Mouse (Mus musculus) hindbrain, embryonic 12.5 days (tissue): ENCODE data around the gene Abca4. TPM values are rescaled to one million over a fixed set of nuclear protein-coding genes. Genes with fewer than 3 reads are reported as not detected.

Source experiments
- ATAC-seq: fragments of 200-750 bp; cut with Nextera tagmentation; 2 replicates; pipeline ENCODE4 v1.8.0; 2017; ENCODE audit warnings: moderate TSS enrichment; ENCODE audit not compliant: low FRiP score
- H3K27ac ChIP-seq: fragments of 300-500 bp; sonication (generic); 2 replicates; pipeline ENCODE4 v1.5.1; 2016; ENCODE audit warnings: mild to moderate bottlenecking
- H3K27me3 ChIP-seq: fragments of 300-500 bp; sonication (generic); 2 replicates; pipeline ENCODE4 v1.6.1; 2016; ENCODE audit warnings: mild to moderate bottlenecking
- H3K36me3 ChIP-seq: fragments of 300-500 bp; sonication (generic); 2 replicates; pipeline ENCODE4 v1.6.1; 2016; ENCODE audit warnings: mild to moderate bottlenecking
- H3K4me1 ChIP-seq: fragments of 300-500 bp; sonication (generic); 2 replicates; pipeline ENCODE4 v1.6.1; 2016
- H3K4me2 ChIP-seq: fragments of 300-500 bp; sonication (generic); replicated peaks from 2 replicates; pipeline ENCODE4 v1.6.1; 2016; ENCODE audit warnings: mild to moderate bottlenecking
- H3K4me3 ChIP-seq: fragments of 300-500 bp; sonication (generic); 2 replicates; pipeline ENCODE4 v1.5.1; 2016; ENCODE audit warnings: mild to moderate bottlenecking
- H3K9ac ChIP-seq: fragments of 300-500 bp; sonication (generic); 2 replicates; pipeline ENCODE4 v1.6.1; 2016; ENCODE audit warnings: mild to moderate bottlenecking, moderate library complexity
- H3K9me3 ChIP-seq: fragments of 300-500 bp; sonication (generic); replicated peaks from 2 replicates; pipeline ENCODE4 v1.6.1; 2016; ENCODE audit warnings: mild to moderate bottlenecking
- WGBS: fragments of 180-500 bp; shearing (Covaris S2); methylation state at CpG from one replicate; pipeline ENCODE4 v1.1.7; 2016; 5-methylcytosine and 5-hydroxymethylcytosine counted together
- polyA plus RNA-seq: library from polyadenylated mRNA; unstranded; fragments of >200 nt; fragmentation: Nextera tagmentation; extraction: Ambion mirVana; gene quantifications from 2 replicates; pipeline ENCODE4 v1.2.1, GENCODE M21; 2016

Abca4 gene
- polyA plus RNA-seq, 1 experiment from 2014 or later, result 2.6 TPM

GRCm38 (mm10) chr3:122090338-122090737, 46.1 kb downstream of the Abca4 start:
- Histone ChIP-seq H3K27ac (no peak overlapping the region), H3K9ac (no peak overlapping the region), H3K27me3 (peaks cover 24% of the 10 kb centered on the region; the same call in 1 of the 2 replicates), H3K4me2 (no peak overlapping the region), H3K36me3 (no peaks in the 10 kb centered on the region), H3K4me1 (peaks cover 6% of the 10 kb centered on the region; the same call in 1 of the 2 replicates), H3K9me3 (no peaks in the 10 kb centered on the region), H3K4me3 (no peak overlapping the region)
- no peak for ATAC-seq
- WGBS, result 81% methylated on average over 6 of the region's 6 CpGs

GRCm38 (mm10) chr3:122099713-122100112, 55.5 kb downstream of the Abca4 start:
- Histone ChIP-seq H3K9me3 (no peaks in the 10 kb centered on the region), H3K27ac (no peak overlapping the region), H3K36me3 (no peaks in the 10 kb centered on the region), H3K4me2 (no peak overlapping the region), H3K9ac (no peak overlapping the region), H3K4me3 (no peak overlapping the region), H3K27me3 (no peaks in the 10 kb centered on the region), H3K4me1 (peaks cover 5% of the 10 kb centered on the region; the same call in 1 of the 2 replicates)
- WGBS, result 73% methylated on average over 5 of the region's 5 CpGs
- ATAC-seq, result no peak

- Histone ChIP-seq H3K27me3 (no peaks in the 10 kb centered on the region), H3K4me2 (no peak overlapping the region), H3K9me3 (no peaks in the 10 kb centered on the region), H3K36me3 (no peaks in the 10 kb centered on the region), H3K9ac (no peak overlapping the region), H3K4me3 (no peak overlapping the region), H3K4me1 (peaks cover 5% of the 10 kb centered on the region; the same call in 1 of the 2 replicates), H3K27ac (no peak overlapping the region)
- ATAC-seq, result no peak
- WGBS, result 58% methylated on average over 7 of the region's 7 CpGs
Measured at GRCm38 (mm10) chr3:122102091-122102490, 57.8 kb downstream of the Abca4 start.

- ATAC-seq, result peak; percentile 46
- 31% methylated on average over 20 of the region's 20 CpGs for WGBS
- H3K4me2 ChIP-seq, result peak overlapping the region; percentile 21
- H3K27me3 ChIP-seq, result no peaks in the 10 kb centered on the region
- H3K4me3 ChIP-seq, result no peak overlapping the region
- no peak overlapping the region for H3K27ac ChIP-seq
- H3K4me1 ChIP-seq, result peaks cover 5% of the 10 kb centered on the region; the same call in 1 of the 2 replicates
- H3K36me3 ChIP-seq, result no peaks in the 10 kb centered on the region
- H3K9me3 ChIP-seq, result no peaks in the 10 kb centered on the region
- H3K9ac ChIP-seq, result no peak overlapping the region
Measured at GRCm38 (mm10) chr3:122103864-122104808, 59.9 kb downstream of the Abca4 start.

- H3K9me3 ChIP-seq, result no peaks in the 10 kb centered on the region
- no peak overlapping the region for H3K4me2 ChIP-seq
- H3K9ac ChIP-seq, result no peak overlapping the region
- no peaks in the 10 kb centered on the region for H3K27me3 ChIP-seq
- WGBS, result 79% methylated on average over 8 of the region's 8 CpGs
- ATAC-seq, result no peak
- H3K4me3 ChIP-seq, result no peak overlapping the region
- no peak overlapping the region for H3K27ac ChIP-seq
- H3K36me3 ChIP-seq, result no peaks in the 10 kb centered on the region
- peaks cover 5% of the 10 kb centered on the region; the same call in 1 of the 2 replicates for H3K4me1 ChIP-seq
Measured at GRCm38 (mm10) chr3:122106920-122107319, 62.7 kb downstream of the Abca4 start.

- no peak overlapping the region for H3K9ac ChIP-seq
- H3K4me1 ChIP-seq, result peaks cover 5% of the 10 kb centered on the region; the same call in 1 of the 2 replicates
- no peaks in the 10 kb centered on the region for H3K27me3 ChIP-seq
- no peak overlapping the region for H3K27ac ChIP-seq
- no peak for ATAC-seq
- H3K4me2 ChIP-seq, result no peak overlapping the region
- H3K36me3 ChIP-seq, result no peaks in the 10 kb centered on the region
- 86% methylated on average over 14 of the region's 14 CpGs for WGBS
- no peak overlapping the region for H3K4me3 ChIP-seq
- H3K9me3 ChIP-seq, result no peaks in the 10 kb centered on the region
Measured at GRCm38 (mm10) chr3:122107643-122108194, 63.5 kb downstream of the Abca4 start.

- Histone ChIP-seq H3K4me1 (no peaks in the 10 kb centered on the region), H3K4me3 (no peak overlapping the region), H3K9me3 (no peaks in the 10 kb centered on the region), H3K27ac (no peak overlapping the region), H3K36me3 (no peaks in the 10 kb centered on the region), H3K9ac (no peak overlapping the region), H3K27me3 (no peaks in the 10 kb centered on the region), H3K4me2 (no peak overlapping the region)
- no peak for ATAC-seq
- WGBS, result 76% methylated on average over 4 of the region's 4 CpGs
Measured at GRCm38 (mm10) chr3:122109461-122109860, 65.2 kb downstream of the Abca4 start.

GRCm38 (mm10) chr3:122111141-122111981, 67.1 kb downstream of the Abca4 start:
- 48% methylated on average over 9 of the region's 9 CpGs for WGBS
- Histone ChIP-seq H3K27ac (no peak overlapping the region), H3K9ac (no peak overlapping the region), H3K4me1 (no peaks in the 10 kb centered on the region), H3K4me2 (no peak overlapping the region), H3K36me3 (no peaks in the 10 kb centered on the region), H3K27me3 (no peaks in the 10 kb centered on the region), H3K9me3 (no peaks in the 10 kb centered on the region), H3K4me3 (no peak overlapping the region)
- ATAC-seq, result no peak

GRCm38 (mm10) chr3:122118651-122119214, 74.5 kb downstream of the Abca4 start:
- H3K4me3 ChIP-seq, result no peak overlapping the region
- H3K36me3 ChIP-seq, result no peaks in the 10 kb centered on the region
- no peaks in the 10 kb centered on the region for H3K27me3 ChIP-seq
- WGBS, result 63% methylated on average over 9 of the region's 9 CpGs
- no peak overlapping the region for H3K27ac ChIP-seq
- no peaks in the 10 kb centered on the region for H3K9me3 ChIP-seq
- H3K4me2 ChIP-seq, result no peak overlapping the region
- peaks cover 10% of the 10 kb centered on the region for H3K4me1 ChIP-seq
- no peak overlapping the region for H3K9ac ChIP-seq
- ATAC-seq, result no peak

- Histone ChIP-seq H3K9ac (no peak overlapping the region), H3K4me2 (no peak overlapping the region), H3K36me3 (no peaks in the 10 kb centered on the region), H3K4me1 (peaks cover 10% of the 10 kb centered on the region), H3K27me3 (no peaks in the 10 kb centered on the region), H3K27ac (no peak overlapping the region), H3K4me3 (no peak overlapping the region), H3K9me3 (no peaks in the 10 kb centered on the region)
- WGBS, result 62% methylated on average over 7 of the region's 7 CpGs
- ATAC-seq, result no peak
Measured at GRCm38 (mm10) chr3:122119733-122120132, 75.5 kb downstream of the Abca4 start.

- Histone ChIP-seq H3K4me3 (no peak overlapping the region), H3K9ac (no peak overlapping the region), H3K4me2 (no peak overlapping the region), H3K27me3 (no peaks in the 10 kb centered on the region), H3K4me1 (peaks cover 10% of the 10 kb centered on the region), H3K36me3 (no peaks in the 10 kb centered on the region), H3K27ac (no peak overlapping the region), H3K9me3 (no peaks in the 10 kb centered on the region)
- 85% methylated on average over 7 of the region's 7 CpGs for WGBS
- no peak for ATAC-seq
Measured at GRCm38 (mm10) chr3:122120217-122120616, 76.0 kb downstream of the Abca4 start.
